Mouse (Mus musculus) right cerebral cortex, postnatal 4 days (tissue): ENCODE measurements around the gene Gm49403.
"Not testable (repeated sequence)": the region's sequence is repeated elsewhere in the genome, so short reads cannot be mapped to it uniquely, and the experiment has no call there.

Source experiments
- DNase-seq: peaks from one replicate; pipeline ENCODE4 v3.0.0-alpha.2; 2022

Gm49403 gene

DNA sequence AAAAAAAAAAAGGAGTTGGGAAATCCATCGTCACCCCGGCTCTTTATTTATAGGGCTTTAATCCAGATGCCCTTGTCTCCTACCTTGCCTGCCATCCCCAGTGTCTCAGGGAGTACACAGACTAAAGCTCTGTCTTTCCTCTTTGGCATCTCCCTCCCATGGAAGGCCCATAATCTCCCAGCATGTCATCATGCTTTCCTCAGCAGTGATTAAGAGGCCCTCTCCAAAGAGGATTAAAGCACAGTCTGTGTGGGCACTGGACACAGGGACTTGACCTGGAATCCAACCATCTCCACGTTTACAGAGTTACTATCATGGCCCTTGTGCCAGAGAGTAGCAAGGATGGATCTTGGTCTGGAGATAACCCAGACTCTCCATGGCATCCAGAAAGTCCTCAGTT, at the start of gene Gm49403, which contains the start of gene Lbhd1:
Gene Gm49403, plus strand, starts transcription at position 315 of the 400 bp plus-strand sequence.
Gene Lbhd1, plus strand, starts transcription at position 117 of the 400 bp plus-strand sequence.
- no peak for DNase-seq

DNA sequence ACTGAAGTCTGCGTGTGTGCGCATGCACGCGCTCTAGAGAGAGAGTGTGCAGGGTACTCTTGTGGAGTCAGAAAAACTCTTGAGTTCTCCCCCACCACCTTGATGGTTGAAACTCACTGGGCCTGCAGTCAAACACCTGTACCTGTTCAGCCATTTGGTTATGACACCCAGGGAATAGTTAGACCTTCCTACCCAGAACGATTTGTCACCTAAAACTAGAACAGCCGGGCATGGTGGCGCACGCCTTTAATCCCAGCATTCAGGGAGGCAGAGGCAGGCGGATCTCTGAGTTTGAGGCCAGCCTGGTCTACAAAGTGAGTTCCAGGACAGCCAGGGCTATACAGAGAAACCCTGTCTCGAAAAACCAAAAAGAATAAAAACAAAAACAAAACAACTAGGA, 47.4 kb upstream of the Gm49403 start:
- not testable (repeated sequence) for DNase-seq

DNA sequence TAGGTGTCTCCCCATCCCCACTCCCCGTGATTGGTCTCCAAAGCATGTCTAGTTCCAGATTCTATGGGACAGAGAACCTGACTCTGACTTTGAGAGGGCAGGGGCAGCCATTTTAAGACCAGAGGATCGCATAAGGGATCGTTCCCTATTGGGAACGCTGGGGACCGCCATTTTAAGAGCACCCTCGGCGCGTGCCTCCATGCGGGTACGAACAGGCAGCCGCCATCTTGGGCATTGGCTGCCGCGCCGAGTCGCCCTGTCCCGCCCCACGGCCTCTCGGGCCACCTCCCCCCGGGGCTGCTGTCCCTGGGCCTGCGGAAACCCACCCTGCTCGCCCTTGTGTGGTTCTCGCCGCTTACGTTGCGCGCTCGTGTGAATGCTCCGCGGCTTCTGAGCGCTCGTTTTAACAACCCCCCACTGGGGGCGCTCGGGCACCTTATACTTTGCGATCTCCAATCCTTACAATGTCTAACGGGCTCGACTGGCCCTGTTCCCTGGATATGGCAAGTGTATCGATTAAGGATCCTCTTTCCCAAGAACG, 46.4 kb upstream of the Gm49403 start, which contains the start of gene Bscl2:
Gene Bscl2, plus strand, starts transcription at position 217 of the 541 bp plus-strand sequence.
- peak; percentile 91 for DNase-seq

DNA sequence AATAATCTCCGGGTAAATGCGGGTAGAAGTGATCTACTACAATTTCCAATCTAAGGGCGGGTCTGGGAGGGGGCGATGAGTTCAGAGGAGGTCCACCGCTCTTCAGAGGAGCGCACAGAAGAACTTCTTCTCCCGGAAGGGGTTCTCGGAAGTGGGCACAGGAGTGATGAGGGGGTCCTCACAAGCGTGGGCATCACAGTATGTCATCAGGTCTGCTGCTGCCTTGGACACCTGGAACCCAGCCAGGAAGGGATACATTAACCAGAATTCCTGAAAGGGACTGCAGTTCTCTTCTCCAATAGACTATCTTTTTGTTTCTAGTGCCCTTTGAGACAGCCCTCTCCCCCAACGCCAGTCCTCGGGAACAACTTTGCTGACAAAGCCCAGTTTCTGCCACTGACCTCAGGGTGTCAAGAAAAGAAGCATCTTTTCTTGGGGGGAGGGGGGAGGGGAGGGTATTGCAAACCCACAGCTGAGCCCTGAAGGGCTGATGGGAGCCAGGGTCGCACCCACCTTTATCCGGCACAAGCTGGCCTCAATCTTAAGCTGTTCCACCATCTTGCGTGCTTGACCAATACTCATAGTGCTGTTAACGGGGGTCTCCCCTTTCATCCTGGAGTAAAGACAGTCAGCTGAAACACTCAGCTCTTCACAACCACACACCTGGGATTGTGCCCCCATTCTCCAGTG, 45.5 kb upstream of the Gm49403 start:
- peak; percentile 58 for DNase-seq

DNA sequence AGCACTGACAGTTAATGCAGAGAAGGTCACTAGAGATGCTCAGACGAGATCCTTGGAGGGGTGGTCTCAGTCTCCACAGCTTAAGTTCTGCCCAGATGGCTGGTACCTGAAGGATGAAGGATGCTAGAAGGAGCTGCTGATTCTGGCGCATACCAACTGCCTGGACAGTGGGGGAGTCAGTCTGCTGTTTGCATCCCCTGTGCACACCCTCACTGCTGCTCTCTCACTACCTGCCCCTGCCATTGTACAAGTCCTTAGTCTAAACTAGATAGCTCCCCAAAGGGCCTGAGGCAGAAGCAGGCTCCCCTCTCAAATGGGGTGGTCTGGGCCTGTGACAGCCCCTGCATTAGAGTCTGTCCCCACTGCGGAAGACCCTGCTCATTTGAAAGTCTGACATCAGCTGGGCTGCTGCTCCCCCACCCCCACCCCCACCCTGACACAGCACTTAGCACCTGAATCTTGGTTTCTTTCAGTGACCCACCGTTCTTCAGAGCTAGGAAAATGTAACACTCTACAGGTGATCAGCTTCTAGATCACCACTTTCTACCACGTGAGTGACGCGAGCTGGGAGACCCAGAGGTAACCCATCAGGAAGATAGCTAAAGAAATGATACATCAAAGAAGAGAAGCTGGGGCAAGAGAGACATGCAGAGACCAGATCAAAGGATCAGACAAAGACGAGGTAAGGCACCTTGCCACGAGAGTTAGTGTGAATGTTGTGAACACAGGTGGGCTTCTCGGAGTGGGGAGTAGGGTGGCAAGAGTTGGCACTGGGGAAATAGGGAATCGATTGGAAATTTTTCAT, 44.4 kb upstream of the Gm49403 start, which contains the start of gene Gng3:
Gene Gng3, minus strand, starts transcription at position 92 of the 805 bp plus-strand sequence.
- DNase-seq: peak; percentile 74

DNA sequence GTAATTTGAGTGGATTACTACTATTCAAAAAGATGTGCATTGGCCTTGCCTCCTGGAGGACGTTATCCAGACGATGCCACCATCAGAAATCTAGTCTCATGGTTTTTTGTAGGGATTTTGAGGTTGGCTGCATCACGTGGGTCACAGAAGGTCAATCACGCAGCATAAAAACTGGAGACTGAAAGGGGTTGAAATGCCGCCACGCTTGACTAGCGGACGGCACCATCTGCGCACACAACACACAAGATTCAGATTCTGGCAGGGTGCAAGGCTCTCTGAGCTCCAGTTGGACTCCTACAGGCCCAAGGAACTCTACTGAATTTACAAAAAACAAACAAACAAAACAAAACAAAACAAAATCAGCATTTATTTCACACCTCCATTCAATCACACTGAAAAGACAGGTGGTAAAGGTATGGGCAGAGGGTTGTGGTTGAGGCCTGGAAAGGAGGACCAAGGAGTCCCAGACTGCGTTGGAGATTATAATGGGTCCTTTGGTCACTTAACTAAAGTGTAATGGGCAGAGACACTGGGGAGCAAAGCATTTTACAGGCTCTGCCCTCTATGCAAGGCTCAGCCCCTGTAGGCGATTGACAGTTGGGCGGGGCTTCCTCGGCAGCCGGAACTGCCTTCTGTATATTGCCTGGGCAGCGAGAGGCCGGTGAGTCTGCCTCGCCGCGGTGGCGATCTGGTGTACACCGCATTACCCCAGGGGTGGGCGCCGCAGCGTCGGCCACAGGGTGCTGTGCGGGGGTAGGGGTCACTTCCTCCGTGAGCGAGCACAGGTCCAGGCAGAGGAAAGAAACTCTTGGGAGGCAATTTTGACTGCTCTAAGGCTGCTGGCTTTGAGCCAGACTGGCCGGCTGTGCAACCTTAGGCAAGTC, 43.6 kb upstream of the Gm49403 start:
- peak; percentile 59 for DNase-seq

DNA sequence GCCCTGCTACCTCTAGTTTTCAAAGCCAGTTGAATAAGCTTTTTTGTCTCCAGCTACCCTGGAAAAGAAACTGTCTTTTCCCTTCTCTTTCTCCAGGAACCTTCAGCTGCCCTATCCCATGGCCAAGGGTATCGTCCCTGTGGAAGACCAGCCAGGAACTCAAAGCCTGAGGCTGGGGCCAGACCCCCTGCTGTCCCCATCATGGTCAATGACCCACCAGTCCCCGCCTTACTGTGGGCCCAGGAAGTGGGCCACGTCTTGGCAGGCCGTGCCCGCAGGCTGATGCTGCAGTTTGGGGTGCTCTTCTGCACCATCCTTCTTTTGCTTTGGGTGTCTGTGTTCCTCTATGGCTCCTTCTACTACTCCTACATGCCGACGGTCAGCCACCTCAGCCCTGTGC, 42.7 kb upstream of the Gm49403 start:
- no peak for DNase-seq

DNA sequence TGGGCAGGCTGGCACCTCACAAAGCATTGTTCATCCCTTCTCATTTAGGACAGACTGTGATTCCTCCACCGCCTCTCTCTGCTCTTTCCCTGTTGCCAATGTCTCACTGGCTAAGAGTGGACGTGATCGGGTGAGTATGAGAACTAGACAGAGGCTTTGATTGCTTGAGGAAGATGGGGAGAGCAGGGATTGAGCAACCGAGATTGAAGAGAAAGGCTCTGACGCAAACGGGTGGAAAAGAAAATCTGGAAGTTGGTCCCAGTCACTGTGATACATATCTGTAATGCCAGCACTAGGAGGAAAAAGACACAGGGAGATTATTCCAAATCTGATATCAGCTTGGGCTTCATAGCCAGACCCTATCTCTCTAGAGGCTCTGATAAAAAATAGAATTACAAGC, 40.8 kb upstream of the Gm49403 start:
- DNase-seq: no peak

DNA sequence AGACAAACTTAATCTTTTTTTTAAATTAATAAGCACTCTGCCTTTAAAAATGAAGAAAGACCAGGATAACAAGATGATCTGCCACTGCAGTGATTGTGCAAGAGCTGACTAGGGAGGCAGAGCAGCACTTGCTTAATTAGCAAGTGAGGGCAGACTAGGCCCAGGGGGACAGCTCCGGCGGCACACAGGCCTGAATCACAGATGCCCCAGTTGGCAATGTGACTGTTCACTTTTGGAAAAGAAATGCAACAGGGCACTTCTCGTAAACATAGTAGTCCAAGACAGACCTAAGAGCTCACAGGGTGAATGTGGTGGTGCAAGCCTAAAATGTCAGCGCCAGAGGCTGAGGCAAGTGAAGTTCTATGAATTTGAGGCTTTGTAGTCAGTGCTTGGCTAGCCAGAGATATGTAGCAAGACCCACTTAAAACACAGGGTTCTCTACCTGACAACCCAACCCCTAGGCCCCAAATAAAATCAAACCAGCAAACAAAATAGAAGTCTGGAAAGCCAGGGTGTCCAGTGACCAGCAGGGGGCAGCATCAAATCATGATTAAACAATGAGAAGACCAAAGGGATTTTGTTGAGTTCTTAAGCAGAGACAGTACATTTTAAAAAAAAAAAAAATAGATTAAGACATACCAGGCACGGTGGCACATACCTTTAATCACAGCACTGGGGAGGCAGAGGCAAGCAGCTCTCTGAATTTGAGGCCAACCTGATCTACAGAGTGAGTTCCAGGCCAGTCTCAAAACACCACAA, 39.2 kb upstream of the Gm49403 start:
- DNase-seq: peak; percentile 94

DNA sequence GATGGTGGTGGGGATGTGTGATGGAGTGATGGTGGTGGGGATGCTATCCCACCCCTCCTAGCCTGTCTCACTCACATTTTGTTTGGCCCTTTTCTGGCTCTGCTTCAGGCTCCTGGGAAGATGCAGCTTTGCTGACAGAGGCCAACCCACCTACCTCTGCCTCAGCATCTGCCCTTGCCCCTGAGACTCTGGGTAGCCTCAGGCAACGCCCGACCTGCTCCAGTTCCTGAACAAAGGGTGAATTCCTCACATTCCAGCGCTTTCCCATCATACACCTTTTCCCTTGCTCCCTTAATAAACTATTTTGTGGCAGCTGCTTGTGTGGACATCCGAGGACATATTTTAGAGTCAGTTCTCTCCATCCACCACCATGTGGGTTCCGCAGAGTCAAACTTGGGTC, 35.4 kb upstream of the Gm49403 start:
- DNase-seq: no peak

DNA sequence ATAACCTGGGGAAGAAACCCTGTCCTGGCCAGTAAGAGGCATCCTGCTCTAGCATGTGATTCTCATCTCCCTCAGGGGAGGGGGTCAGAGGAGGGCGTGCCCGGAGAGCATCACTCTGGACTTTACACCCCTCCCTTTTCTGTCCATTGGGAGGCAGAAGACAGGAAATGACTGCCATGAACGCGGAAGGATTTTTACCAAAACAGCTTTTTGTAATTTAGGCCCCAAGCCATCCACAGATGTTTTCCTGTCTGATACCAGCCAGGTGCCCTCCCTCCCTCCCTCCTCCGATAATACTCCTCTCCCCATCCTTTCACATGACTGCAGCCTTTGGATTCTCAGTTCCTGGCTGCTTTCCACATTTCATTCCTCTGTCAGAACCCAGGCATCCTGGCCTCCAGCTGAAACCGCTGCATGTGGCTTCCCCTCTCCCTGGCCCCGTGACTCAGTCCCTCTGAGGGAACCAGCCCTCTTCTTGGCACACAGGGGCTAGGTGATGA, 33.3 kb upstream of the Gm49403 start, which contains the start of gene Lrrn4cl:
Gene Lrrn4cl, plus strand, starts transcription at position 367 of the 500 bp plus-strand sequence.
- no peak for DNase-seq

DNA sequence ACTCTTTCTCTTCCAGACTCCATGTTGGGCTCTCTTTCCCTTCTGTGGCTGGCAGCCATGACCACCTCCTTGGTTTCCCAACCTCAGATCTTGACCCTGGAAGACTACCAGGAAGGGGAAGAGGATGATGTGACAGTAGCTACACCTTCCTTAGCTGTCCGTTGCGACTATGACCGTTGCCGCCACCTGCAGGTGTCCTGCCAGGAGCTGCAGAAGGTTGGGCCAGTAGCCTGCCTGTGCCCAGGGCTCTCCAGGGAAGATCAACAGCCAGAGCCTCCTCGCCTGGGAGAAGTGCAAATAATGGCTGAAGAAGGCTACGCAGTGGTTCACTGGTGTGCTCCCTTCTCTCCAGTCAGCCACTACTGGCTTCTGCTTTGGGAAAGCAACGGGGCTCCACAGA, 32.1 kb upstream of the Gm49403 start:
- no peak for DNase-seq

DNA sequence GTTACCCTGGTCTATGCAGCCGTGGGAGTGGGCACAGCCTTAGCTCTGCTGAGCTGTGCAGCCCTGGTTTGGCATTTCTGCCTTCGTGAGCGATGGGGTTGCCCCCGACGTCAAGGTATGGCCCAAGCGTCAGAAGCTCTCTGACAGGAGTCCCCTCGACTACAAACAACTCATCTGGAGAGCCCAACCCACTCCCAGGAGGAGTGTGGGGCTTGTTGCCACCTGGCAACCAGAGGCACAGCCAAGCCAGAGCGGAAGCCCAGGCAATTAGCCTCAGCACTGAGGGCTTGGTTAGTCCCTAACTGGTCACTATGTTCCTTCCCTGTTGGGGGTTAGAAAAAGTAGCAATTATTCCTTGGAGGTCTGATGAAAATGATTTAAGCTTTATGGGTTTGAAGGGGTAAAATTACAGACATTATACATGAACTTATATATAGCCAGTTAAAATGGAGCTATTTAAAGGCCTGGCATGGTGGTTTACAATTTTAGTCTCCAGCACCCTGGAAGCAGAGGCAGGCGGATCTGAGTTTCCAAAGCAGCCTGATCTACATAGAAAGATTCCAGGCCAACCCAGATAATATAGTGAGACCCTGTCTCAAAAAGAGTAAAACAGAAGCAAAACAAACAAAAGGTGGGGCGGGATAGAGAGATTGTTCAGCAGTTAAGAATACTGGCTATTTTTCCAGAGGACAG, 31.3 kb upstream of the Gm49403 start:
- DNase-seq: no peak

DNA sequence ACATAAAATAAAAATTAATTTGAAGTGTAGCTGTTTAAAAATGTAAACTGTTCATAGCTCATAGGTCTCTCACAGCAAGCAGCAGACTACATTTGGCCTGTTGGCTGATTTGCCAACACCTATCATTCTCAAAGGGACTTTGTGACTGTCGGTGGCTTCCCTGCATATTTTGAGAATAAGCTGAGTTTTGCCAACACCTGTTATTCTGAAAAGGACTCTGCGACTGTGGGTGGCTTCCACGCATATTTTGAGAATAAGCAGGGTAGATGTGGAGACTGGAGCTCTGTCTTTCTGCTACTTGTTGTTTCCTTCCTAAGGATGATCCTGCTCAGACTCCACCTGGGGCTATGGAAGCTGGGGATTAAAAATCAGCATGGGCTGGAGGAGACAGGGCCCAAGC, 30.6 kb upstream of the Gm49403 start:
- no peak for DNase-seq

DNA sequence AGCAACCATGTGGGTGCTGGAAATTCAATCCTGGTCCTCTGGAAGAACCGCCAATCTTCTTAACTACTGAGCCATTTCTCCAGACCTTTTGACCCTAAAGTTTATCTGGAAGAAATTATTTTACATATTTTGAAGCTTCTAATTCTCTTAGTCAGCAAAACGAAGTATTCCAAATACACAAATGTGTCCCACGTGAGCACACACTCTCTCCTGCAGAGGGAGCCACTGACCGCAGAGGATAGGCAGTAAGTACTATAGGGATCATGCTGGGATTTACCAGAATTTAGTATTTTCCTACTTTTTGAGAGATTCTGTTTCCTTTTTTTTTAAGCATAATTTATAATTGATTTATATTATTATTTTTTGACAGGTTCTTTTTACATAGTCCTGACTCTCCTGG, 26.0 kb upstream of the Gm49403 start:
- peak; percentile 55 for DNase-seq

DNA sequence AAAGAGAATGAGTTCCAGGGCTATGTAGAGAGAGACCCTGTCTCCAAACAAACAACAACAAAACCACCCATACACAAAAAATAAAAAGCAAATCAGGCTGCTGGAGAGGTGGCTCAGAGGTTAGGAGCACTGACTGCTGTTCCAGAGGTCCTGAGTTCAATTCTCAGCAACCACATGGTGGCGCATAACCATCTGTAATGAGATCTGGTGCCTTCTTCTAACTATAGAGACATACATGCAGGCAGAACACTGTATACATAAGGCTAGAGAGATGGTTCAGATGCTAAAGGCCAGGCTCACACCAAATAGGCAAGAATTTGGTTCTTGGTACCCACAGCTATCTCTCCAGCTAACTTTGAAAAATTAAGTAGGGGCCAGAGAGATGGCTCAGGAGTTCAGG, 24.7 kb upstream of the Gm49403 start:
- no peak for DNase-seq

DNA sequence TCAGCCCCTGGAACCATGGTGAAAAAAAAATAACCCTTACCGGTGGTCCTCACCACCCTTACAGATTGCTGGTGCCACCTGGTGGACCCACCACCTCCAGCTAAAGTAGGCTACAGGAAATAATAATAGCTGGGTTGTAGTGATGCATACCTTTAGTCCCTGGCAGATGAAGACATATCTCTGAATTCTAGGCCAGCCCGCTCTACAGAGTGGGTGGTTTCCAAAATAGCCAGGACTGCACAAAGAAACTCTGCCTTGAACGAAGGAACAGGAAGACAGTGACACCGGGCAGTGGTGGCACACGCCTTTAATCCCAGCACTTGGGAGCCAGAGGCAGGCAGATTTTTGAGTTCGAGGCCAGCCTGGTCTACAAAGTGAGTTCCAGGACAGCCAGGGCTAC, 19.5 kb upstream of the Gm49403 start:
- DNase-seq: no peak

DNA sequence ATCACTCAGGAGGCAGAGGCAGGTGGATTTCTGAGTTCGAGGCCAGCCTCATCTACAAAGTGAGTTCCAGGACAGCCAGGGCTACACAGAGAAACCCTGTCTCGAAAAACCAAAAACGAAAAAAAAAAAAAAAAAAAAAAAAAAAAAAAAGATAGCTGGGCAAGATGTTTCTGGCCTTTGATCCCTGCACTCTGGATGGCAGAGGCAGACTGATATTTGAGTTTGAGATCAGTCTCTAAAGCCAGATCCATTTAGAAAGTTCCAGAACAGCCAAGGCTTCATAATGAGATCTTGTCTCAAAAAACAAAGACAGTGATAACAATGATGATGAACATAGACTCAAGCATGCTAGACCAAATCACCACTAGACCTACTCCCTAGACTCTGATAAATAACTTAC, 13.3 kb upstream of the Gm49403 start:
- DNase-seq: not testable (repeated sequence)

DNA sequence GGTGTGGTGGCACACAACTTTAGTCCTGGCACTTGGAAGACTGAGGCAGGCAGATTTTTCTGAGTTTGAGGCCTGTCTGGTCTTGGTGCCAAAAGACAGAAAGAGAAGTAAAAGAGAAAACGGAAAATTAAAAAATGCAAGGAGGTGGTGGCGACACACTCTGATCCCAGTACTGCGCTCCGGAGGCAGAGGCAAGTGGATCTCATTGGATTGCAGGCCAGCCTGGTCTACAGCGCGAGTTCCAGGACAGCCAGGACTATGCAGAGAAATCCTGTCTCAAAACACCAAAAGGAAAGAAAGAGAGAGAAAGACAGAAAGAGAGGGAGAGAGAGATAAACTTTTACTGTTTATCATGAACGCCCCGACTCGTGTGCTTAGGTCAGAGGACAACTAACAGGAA, 12.9 kb upstream of the Gm49403 start:
- DNase-seq: no peak

DNA sequence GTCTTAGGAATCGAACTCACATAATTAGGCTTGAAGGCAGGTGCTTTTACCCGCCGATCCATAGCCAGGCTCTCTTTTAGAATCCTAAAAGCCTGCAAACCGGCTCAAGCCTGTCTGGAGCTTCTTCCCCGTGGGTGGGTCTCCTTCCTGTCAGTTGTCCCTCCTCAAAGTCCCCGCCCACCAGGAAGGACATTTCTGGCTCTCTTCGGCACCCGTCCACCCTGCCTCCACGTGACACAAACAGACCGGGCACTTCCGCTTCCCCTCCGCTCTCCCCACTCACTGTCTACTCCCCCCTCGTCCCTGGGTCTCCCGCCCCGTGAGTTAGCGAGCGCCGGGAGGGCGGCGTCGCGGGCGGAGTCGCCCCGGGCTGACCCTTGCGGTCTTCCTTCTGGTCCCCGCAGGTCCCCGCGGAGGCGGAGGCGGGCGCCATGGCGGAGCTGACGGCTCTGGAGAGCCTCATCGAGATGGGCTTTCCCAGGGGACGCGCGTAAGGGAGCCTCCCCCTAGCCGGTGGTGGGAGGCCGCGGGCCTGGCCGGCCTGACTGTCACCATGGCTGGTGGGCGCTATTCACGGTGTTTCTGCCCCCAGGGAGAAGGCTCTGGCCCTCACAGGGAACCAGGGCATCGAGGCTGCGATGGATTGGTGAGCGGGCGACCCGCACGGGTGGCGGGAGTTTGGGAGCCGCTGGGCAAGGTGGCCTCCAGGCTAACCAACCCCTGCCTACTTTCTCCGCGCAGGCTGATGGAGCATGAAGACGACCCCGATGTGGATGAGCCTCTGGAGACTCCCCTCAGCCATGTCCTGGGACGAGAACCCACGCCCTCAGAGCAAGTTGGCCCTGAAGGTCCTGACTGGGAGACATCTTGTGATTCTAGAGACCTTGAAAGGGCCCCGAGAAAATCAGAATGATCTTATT, 12.2 kb upstream of the Gm49403 start, which contains the start of gene Ubxn1:
Gene Ubxn1, plus strand, starts transcription at position 230 of the 920 bp plus-strand sequence.
- DNase-seq: peak; percentile 92
